Mouse (Mus musculus) intestine, postnatal 0 days (tissue): ENCODE data around the gene Fignl1. TPM values are rescaled to one million over a fixed set of nuclear protein-coding genes. Genes with fewer than 3 reads are reported as not detected.

Experiments
- ATAC-seq: fragments of 200-750 bp; cut with Nextera tagmentation; 2 replicates; pipeline ENCODE4 v1.8.0; 2017; ENCODE audit warnings: mild to moderate bottlenecking, moderate TSS enrichment, moderate library complexity
- H3K27ac ChIP-seq: fragments of 300-500 bp; sonication (generic); 2 replicates; pipeline ENCODE4 v1.5.1; 2014; ENCODE audit warnings: mild to moderate bottlenecking, low read depth, low read length, moderate library complexity
- H3K27me3 ChIP-seq: fragments of 300-500 bp; sonication (generic); replicated peaks from 2 replicates; pipeline ENCODE4 v1.6.1; 2014; ENCODE audit warnings: low read length, mixed read lengths; ENCODE audit not compliant: control insufficient read depth, insufficient read depth
- H3K36me3 ChIP-seq: fragments of 300-500 bp; sonication (generic); 2 replicates; pipeline ENCODE4 v1.6.1; 2014; ENCODE audit warnings: mild to moderate bottlenecking, moderate library complexity; ENCODE audit not compliant: control insufficient read depth, insufficient read depth
- H3K4me1 ChIP-seq: fragments of 300-500 bp; sonication (generic); replicated peaks from 2 replicates; pipeline ENCODE4 v1.6.1; 2014; ENCODE audit warnings: antibody characterized with exemption, low read length, mixed read lengths; ENCODE audit not compliant: control insufficient read depth, insufficient read depth
- H3K4me2 ChIP-seq: fragments of 300-500 bp; sonication (generic); replicated peaks from 2 replicates; pipeline ENCODE4 v1.6.1; 2014; ENCODE audit warnings: low read depth, mild to moderate bottlenecking, moderate library complexity
- H3K4me3 ChIP-seq: fragments of 300-500 bp; sonication (generic); 2 replicates; pipeline ENCODE4 v1.5.1; 2014; ENCODE audit warnings: low read depth, low read length
- H3K9ac ChIP-seq: fragments of 300-500 bp; sonication (generic); 2 replicates; pipeline ENCODE4 v1.6.1; 2014; ENCODE audit warnings: mild to moderate bottlenecking, low read depth, low read length
- H3K9me3 ChIP-seq: fragments of 300-500 bp; sonication (generic); 2 replicates; pipeline ENCODE4 v1.6.1; 2016; ENCODE audit warnings: mixed run types; ENCODE audit not compliant: control insufficient read depth
- CTCF ChIP-seq: sonication (generic); IDR thresholded peaks from 2 replicates; pipeline ENCODE4 v1.5.1; 2016; ENCODE audit warnings: low read depth, mild to moderate bottlenecking, control low read depth, antibody characterized with exemption, moderate library complexity
- WGBS: fragments of 180-500 bp; shearing (Covaris S2); extraction: QIAGEN DNeasy Blood & Tissue Kit; methylation state at CpG from one replicate; pipeline ENCODE4 v1.1.7; 2014; 5-methylcytosine and 5-hydroxymethylcytosine counted together
- polyA plus RNA-seq: library from polyadenylated mRNA; unstranded; fragments of >200 nt; fragmentation: Nextera tagmentation; extraction: Ambion mirVana; gene quantifications from 2 replicates; pipeline ENCODE4 v1.2.1, GENCODE M21; 2015

The Fignl1 gene
- polyA plus RNA-seq, 1 experiment from 2014 or later = 8.1 TPM

DNA sequence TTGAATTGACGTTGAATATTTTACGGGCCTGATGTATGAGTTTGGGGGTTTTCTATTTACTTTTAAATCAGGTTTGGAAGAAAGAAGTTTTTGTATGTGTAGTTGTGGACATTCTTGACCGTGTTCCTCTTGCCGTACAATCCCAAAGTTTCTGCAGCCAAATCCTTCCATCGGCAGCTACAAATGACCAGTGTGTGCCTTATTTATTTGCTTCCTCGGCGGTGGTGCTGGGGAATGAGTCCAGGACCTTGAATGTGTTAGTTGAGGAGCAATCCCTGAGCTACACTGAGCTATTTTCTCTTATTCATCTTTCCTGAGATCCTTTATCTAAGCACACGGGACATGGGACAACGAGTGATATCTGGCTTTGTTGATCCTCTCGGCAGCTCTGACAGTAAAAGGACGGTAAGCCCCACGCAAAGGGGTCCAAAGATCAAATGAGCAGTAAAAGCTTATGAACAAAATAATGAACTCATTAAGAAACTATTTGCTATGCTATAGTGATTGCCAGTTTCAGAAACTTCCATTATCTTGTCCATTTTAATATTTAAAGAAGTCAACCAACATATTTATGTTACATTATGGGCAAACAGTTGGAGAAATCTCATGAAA lies 22.2 kb upstream of the Fignl1 start:
- no peak overlapping the region for H3K4me3 ChIP-seq
- H3K27me3 ChIP-seq = no peaks in the 10 kb centered on the region
- no peaks in the 10 kb centered on the region for H3K36me3 ChIP-seq
- 0 out of 2 replicates have a peak overlapping the region, but pooled peaks have one; percentile 7 for H3K4me2 ChIP-seq
- peaks cover 15% of the 10 kb centered on the region for H3K4me1 ChIP-seq
- TF ChIP-seq CTCF = no peak
- peak; percentile 74 for ATAC-seq
- no peaks in the 10 kb centered on the region for H3K9me3 ChIP-seq
- peak overlapping the region; percentile 35; the same call in 1 of the 2 replicates for H3K27ac ChIP-seq
- H3K9ac ChIP-seq = no peak overlapping the region
- WGBS = 26% methylated on average over 12 of the region's 12 CpGs

- H3K36me3 ChIP-seq = no peaks in the 10 kb centered on the region
- TF ChIP-seq CTCF = no peak
- H3K4me2 ChIP-seq = no peak overlapping the region
- no peak overlapping the region for H3K9ac ChIP-seq
- peaks cover 15% of the 10 kb centered on the region for H3K4me1 ChIP-seq
- H3K27me3 ChIP-seq = no peaks in the 10 kb centered on the region
- WGBS = 35% methylated on average over 11 of the region's 11 CpGs
- no peak overlapping the region for H3K27ac ChIP-seq
- ATAC-seq = no peak
- no peaks in the 10 kb centered on the region for H3K9me3 ChIP-seq
- H3K4me3 ChIP-seq = no peak overlapping the region
Measured at GRCm38 (mm10) chr11:11829161-11830000, 20.6 kb upstream of the Fignl1 start.

DNA sequence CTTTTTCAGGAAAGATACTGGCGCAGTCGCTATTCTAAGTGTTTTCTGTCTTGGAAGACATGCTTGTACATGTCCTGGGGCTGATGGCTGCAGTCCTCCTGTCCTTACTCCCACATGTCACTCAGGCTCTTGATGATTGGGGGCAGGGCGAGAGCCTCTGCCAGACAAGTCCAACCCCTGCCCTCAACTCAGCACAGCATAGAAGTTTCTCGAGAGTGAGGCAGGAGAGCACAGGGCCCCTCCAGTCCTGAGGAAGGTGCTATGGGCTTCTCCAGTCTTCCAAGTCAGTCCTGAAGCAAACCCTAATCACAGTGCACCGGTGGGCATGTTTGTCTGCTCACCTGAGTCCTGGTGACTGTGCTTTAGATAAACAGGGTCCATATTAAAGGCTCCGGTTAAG lies 20.0 kb upstream of the Fignl1 start:
- no peak for ATAC-seq
- Histone ChIP-seq H3K27me3 (no peaks in the 10 kb centered on the region), H3K27ac (no peak overlapping the region), H3K4me1 (peaks cover 15% of the 10 kb centered on the region), H3K9ac (no peak overlapping the region), H3K4me3 (no peak overlapping the region), H3K9me3 (no peaks in the 10 kb centered on the region), H3K36me3 (no peaks in the 10 kb centered on the region), H3K4me2 (no peak overlapping the region)
- WGBS = 42% methylated on average over 6 of the region's 6 CpGs
- no peak for TF ChIP-seq CTCF

- no peak overlapping the region for H3K9ac ChIP-seq
- WGBS = 64% methylated on average over 5 of the region's 5 CpGs
Measured at GRCm38 (mm10) chr11:11828251-11828650, 19.5 kb upstream of the Fignl1 start.

DNA sequence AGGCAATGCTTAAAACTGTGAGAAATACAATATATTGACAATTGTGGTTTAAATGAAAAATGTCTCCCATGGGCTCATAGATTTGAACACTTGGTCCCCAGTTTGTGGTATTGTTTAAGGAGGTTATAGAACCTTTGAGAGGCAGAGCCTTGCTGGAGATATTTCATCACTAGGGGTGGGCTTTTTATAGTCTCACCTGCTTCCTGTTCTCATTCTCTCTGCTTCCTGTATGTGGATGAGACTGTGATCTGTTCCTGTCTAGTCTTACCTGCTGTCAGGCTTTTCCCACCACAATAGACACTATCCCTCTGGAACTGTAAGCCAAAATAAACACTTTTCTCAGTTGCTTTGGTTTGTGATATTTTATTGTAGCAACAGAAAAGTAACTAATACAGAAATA lies 17.7 kb upstream of the Fignl1 start:
- TF ChIP-seq CTCF = no peak
- Histone ChIP-seq H3K4me1 (peaks cover 11% of the 10 kb centered on the region), H3K4me3 (no peak overlapping the region), H3K4me2 (no peak overlapping the region), H3K27me3 (no peaks in the 10 kb centered on the region), H3K9ac (no peak overlapping the region), H3K9me3 (no peaks in the 10 kb centered on the region), H3K36me3 (no peaks in the 10 kb centered on the region), H3K27ac (no peak overlapping the region)
- no peak for ATAC-seq

More at GRCm38 (mm10) chr11:11828251-11828650, 19.5 kb upstream of the Fignl1 start:
- Histone ChIP-seq H3K4me3 (no peak overlapping the region), H3K4me1 (peaks cover 15% of the 10 kb centered on the region), H3K27ac (no peak overlapping the region), H3K9me3 (no peaks in the 10 kb centered on the region), H3K36me3 (no peaks in the 10 kb centered on the region), H3K27me3 (no peaks in the 10 kb centered on the region), H3K4me2 (no peak overlapping the region)
- TF ChIP-seq CTCF = no peak
- ATAC-seq = no peak

DNA sequence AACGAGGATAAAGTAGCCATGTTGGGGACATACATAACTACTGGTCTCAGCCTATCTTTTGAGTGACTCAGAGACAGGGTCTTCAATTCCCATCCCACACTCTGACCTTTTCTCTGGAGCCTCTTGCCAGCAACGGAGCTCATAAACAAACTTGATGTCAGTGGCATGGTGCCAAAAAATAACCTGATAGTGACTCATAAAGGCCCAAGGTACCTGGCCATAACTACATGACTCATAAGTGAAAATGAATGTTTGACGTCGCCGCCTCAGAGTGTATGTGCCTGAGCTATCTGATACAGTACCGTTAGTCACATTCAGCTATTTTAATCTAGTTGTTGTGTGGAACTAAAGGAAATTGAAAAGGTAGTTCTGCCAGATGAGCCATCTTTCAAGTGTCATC lies 16.9 kb upstream of the Fignl1 start:
- no peak overlapping the region for H3K27ac ChIP-seq
- ATAC-seq = peak; percentile 94
- 35% methylated on average over 6 of the region's 6 CpGs for WGBS

More for the DNA sequence above, 16.9 kb upstream of the Fignl1 start:
- Histone ChIP-seq H3K4me2 (no peak overlapping the region), H3K9me3 (no peaks in the 10 kb centered on the region), H3K27me3 (no peaks in the 10 kb centered on the region), H3K36me3 (no peaks in the 10 kb centered on the region), H3K9ac (no peak overlapping the region), H3K4me1 (peaks cover 7% of the 10 kb centered on the region; the same call in 1 of the 2 replicates), H3K4me3 (no peak overlapping the region)
- TF ChIP-seq CTCF = no peak
